Mouse (Mus musculus) MEL (cell line): ENCODE measurements around the gene Mogat1.
"Not testable (repeated sequence)": the region's sequence is repeated elsewhere in the genome, so short reads cannot be mapped to it uniquely, and the experiment has no call there.

Experiments
- CHD2 ChIP-seq: IDR thresholded peaks from 2 replicates; pipeline ENCODE4 v1.6.1; 2011; ENCODE audit warnings: low read length, improper control_type of control experiment
- HCFC1 ChIP-seq: IDR thresholded peaks from 2 replicates; pipeline ENCODE4 v1.6.1; 2012; ENCODE audit warnings: low read depth, mild to moderate bottlenecking, inconsistent platforms, low read length, improper control_type of control experiment, moderate library complexity
- MAFK ChIP-seq: IDR thresholded peaks from 2 replicates; pipeline ENCODE4 v1.6.1; 2011; ENCODE audit warnings: low read depth, mild to moderate bottlenecking, low read length, improper control_type of control experiment, borderline replicate concordance
- MXI1 ChIP-seq: IDR thresholded peaks from 2 replicates; pipeline ENCODE4 v1.6.1; 2011; ENCODE audit warnings: mild to moderate bottlenecking, low read depth, low read length, improper control_type of control experiment
- POLR2A ChIP-seq, 2 experiments: IDR thresholded peaks; 2 replicates each; pipeline ENCODE4 v1.6.1; 2011 to 2012; ENCODE audit warnings: low read length in 2 of 2, mild to moderate bottlenecking in 2 of 2, control low read depth in 1 of 2, improper control_type of control experiment in 1 of 2, low read depth in 1 of 2, moderate library complexity in 1 of 2; ENCODE audit not compliant: control insufficient read depth in 1 of 2, insufficient read depth in 1 of 2, poor library complexity in 1 of 2
- RCOR1 ChIP-seq: IDR thresholded peaks from 2 replicates; pipeline ENCODE4 v1.6.1; 2012; ENCODE audit warnings: low read depth, mild to moderate bottlenecking, inconsistent platforms, low read length, improper control_type of control experiment
- TBP ChIP-seq: IDR thresholded peaks from 2 replicates; pipeline ENCODE4 v1.8.0; 2011; ENCODE audit warnings: low read depth, low read length, improper control_type of control experiment
- TCF12 ChIP-seq: IDR thresholded peaks from 2 replicates; pipeline ENCODE4 v1.6.1; 2014; ENCODE audit warnings: low read depth, mild to moderate bottlenecking, inconsistent platforms, low read length, improper control_type of control experiment, moderate library complexity
- ZMIZ1 ChIP-seq: IDR thresholded peaks from 2 replicates; pipeline ENCODE4 v1.6.1; 2012; ENCODE audit warnings: low read depth, mild to moderate bottlenecking, inconsistent platforms, low read length, improper control_type of control experiment, moderate library complexity

DNA sequence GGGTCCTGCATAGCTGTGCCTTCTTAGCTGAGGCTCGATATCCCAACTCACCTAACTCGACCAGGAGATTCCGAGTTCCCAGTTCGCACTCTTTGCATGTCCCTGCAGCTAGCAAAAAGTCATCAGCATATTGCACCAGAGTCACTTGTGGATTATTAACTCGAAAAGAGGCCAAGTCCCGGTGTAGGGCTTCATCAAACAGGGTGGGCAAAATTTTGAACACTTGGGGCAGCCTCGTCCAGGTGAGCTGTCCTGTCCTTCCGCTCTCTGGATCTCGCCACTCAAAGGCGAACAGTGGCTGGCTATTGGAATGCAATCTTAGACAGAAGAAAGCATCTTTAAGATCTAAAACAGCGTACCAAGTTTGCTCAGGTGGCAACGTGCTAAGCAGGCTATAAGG lies 8.9 kb upstream of the Mogat1 start:
- TF ChIP-seq TCF12; CHD2; HCFC1; RCOR1; POLR2A (IDR thresholded peaks at IDR 0.05; ENCODE audit: control insufficient read depth in 1 of 2, insufficient read depth in 1 of 2, low read depth in 1 of 2, low read length in 2 of 2, poor library complexity in 1 of 2); MXI1; TBP; MAFK; ZMIZ1: not testable (repeated sequence)
